Comparison of ENCODE assay signal across 8 mouse cellular contexts in the genomic region with DNA sequence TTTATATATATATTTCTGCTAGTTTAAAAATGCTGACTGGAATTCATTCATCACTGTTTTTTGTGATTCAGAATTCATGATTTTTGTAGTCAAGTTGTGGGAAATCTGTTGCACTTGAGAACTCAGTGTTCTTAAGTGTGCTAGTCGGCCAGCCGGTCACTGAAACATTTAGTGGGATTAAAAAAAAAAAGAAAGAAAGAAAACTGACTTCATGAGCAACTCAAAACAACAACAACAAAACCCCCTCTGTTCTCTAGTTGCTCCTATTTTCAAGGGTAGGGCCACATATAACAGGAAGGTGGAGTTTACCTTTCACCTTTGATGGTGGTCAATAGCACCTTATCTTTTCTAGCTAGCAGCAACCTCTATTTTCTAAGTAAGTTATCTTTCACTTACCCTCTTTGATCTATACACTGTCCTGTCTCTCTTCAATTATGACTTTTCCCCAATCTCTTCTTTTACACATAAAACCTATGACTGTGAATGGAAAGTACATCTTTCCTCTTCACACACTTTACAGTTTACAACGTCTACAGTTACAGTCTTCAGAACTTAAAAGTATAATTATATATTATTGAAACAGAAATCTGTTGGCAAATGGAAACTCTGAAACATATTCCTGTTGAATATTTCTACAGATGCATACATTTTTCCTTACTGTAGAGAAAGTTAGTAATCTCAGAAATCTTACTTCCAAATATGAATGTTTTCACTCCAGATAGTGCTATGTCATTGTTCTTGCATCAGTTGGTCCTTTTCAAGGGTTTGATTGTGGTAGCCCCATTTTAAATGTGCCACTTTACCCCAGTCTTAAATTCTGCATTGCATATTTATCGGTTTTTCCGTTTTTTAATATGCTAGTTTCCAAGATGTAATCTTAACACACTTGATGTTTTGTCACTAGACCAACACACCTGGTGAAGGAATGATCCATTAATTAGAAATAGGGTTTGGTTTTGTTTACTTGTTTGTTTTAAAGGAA. TPM values are rescaled to one million over a fixed set of nuclear protein-coding genes. Genes with fewer than 3 reads are reported as not detected.
DNase-seq lines count a peak whose midpoint lies in the region; ATAC-seq and TF ChIP-seq lines count a peak whose summit lies in the region.

No protein-coding gene starts in this region.

- H3K36me3 ChIP-seq in kidney, embryonic 14.5 days (ENCODE audit: control insufficient read depth, insufficient read depth, low read length): peaks cover 5% of the 10 kb centered on the region; the same call in 1 of the 2 replicates
- H3K36me3 ChIP-seq in hindbrain, embryonic 14.5 days (replicated peaks; ENCODE audit: control insufficient read depth, insufficient read depth): no peaks in the 10 kb centered on the region
- H3K36me3 ChIP-seq in midbrain, embryonic 12.5 days: no peaks in the 10 kb centered on the region

- H3K27ac ChIP-seq in kidney, embryonic 14.5 days (ENCODE audit: low read depth, low read length): no peak overlapping the region
- no peak overlapping the region for H3K27ac ChIP-seq in bone marrow macrophage, adult 2 months (ENCODE audit: insufficient read depth, low read depth, low read length)
- no peak overlapping the region for H3K27ac ChIP-seq in hindbrain, embryonic 14.5 days
- H3K27ac ChIP-seq in midbrain, embryonic 12.5 days (replicated peaks): no peak overlapping the region

- H3K4me3 ChIP-seq in kidney, embryonic 14.5 days (ENCODE audit: low read length): peak overlapping the region; percentile 95
- peak overlapping the region; percentile 57 for H3K4me3 ChIP-seq in bone marrow macrophage, adult 2 months (ENCODE audit: insufficient read depth, low read length)
- H3K4me3 ChIP-seq in hindbrain, embryonic 14.5 days (replicated peaks; ENCODE audit: low read length): peak overlapping the region; percentile 67
- peak overlapping the region; percentile 100 for H3K4me3 ChIP-seq in midbrain, embryonic 12.5 days

- ATAC-seq in kidney, embryonic 14.5 days (ENCODE audit: low FRiP score, low TSS enrichment): no peak
- ATAC-seq in hindbrain, embryonic 14.5 days (ENCODE audit: low FRiP score): no peak
- ATAC-seq in midbrain, embryonic 12.5 days (ENCODE audit: low FRiP score, low read depth): no peak

- peaks cover 4% of the 10 kb centered on the region; the same call in 1 of the 2 replicates for H3K4me1 ChIP-seq in kidney, embryonic 14.5 days (ENCODE audit: control insufficient read depth, insufficient read depth, low read length)
- peaks cover 4% of the 10 kb centered on the region; the same call in 1 of the 2 replicates for H3K4me1 ChIP-seq in bone marrow macrophage, adult 2 months (ENCODE audit: control insufficient read depth, insufficient read depth, low read length)
- peaks cover 45% of the 10 kb centered on the region for H3K4me1 ChIP-seq in hindbrain, embryonic 14.5 days (replicated peaks; ENCODE audit: control insufficient read depth, insufficient read depth, low read length)
- peaks cover 25% of the 10 kb centered on the region for H3K4me1 ChIP-seq in midbrain, embryonic 12.5 days

- no peaks in the 10 kb centered on the region for H3K27me3 ChIP-seq in kidney, embryonic 14.5 days (ENCODE audit: control insufficient read depth, insufficient read depth, low read length)
- no peaks in the 10 kb centered on the region for H3K27me3 ChIP-seq in hindbrain, embryonic 14.5 days (ENCODE audit: control insufficient read depth, insufficient read depth, low read length)
- no peaks in the 10 kb centered on the region for H3K27me3 ChIP-seq in midbrain, embryonic 12.5 days

- TF ChIP-seq POLR2A in bone marrow macrophage, adult 2 months (IDR thresholded peaks at IDR 0.05; ENCODE audit: borderline replicate concordance, low read depth, low read length): no peak

- H3K9me3 ChIP-seq in kidney, embryonic 14.5 days (ENCODE audit: control insufficient read depth, low read length): no peaks in the 10 kb centered on the region
- no peaks in the 10 kb centered on the region for H3K9me3 ChIP-seq in hindbrain, embryonic 14.5 days (ENCODE audit: control insufficient read depth, low read length)
- H3K9me3 ChIP-seq in midbrain, embryonic 12.5 days: no peaks in the 10 kb centered on the region

- H3K9ac ChIP-seq in kidney, embryonic 14.5 days (ENCODE audit: low read depth, low read length): peak overlapping the region; percentile 44; the same call in 1 of the 2 replicates
- peak overlapping the region; percentile 16 for H3K9ac ChIP-seq in hindbrain, embryonic 14.5 days
- no peak overlapping the region for H3K9ac ChIP-seq in midbrain, embryonic 12.5 days (replicated peaks)

- 36% methylated on average over 5 of the region's 5 CpGs for WGBS in kidney, embryonic 14.5 days
- 39% methylated on average over 5 of the region's 5 CpGs for WGBS in hindbrain, embryonic 14.5 days
- 35% methylated on average over 5 of the region's 5 CpGs for WGBS in midbrain, embryonic 12.5 days

- peak overlapping the region; percentile 85 for H3K4me2 ChIP-seq in kidney, embryonic 14.5 days (replicated peaks; ENCODE audit: low read depth, low read length)
- peak overlapping the region; percentile 92 for H3K4me2 ChIP-seq in hindbrain, embryonic 14.5 days (replicated peaks)
- H3K4me2 ChIP-seq in midbrain, embryonic 12.5 days (replicated peaks): peak overlapping the region; percentile 98

- no peak for DNase-seq in kidney, postnatal 14 days
- no peak for DNase-seq in hindbrain, embryonic 14.5 days (ENCODE audit: low spot score)
- DNase-seq in cerebellum, adult 18-20 months: no peak
- no peak for DNase-seq in spleen, postnatal 4 days (ENCODE audit: low spot score in 2 of 2)
- no peak for DNase-seq in layer of hippocampus, adult 8-10 months (ENCODE audit: low spot score in 2 of 2)

- no peak for TF ChIP-seq CTCF in bone marrow macrophage, adult 2 months (IDR thresholded peaks at IDR 0.05; ENCODE audit: low read depth, low read length)

RNA-seq across cellular contexts. Expression of a gene that starts 4.5 kb away (rescaled TPM):
- 16.1 and 17.9 TPM in 2 replicates for polyA plus RNA-seq in kidney, embryonic 14.5 days (2014; fragmentation: Nextera tagmentation; extraction: Ambion mirVana)
- 15.3 and 20.1 TPM in 2 replicates for polyA plus RNA-seq in bone marrow macrophage, adult 2 months (2012; ENCODE audit: insufficient read depth, insufficient read length, missing spikeins)
- 12.5 and 13.6 TPM in 2 replicates for polyA plus RNA-seq in hindbrain, embryonic 14.5 days (2014; fragmentation: Nextera tagmentation; extraction: Ambion mirVana)
- 15.1 and 16.9 TPM in 2 replicates for polyA plus RNA-seq in midbrain, embryonic 12.5 days (2016; fragmentation: Nextera tagmentation; extraction: Ambion mirVana)
- total RNA-seq in layer of hippocampus, adult 8-10 months (2022): 10 to 100 TPM; 38.3 to 39.8 (median 39.0) TPM
